Mouse (Mus musculus): ENCODE data around the gene Ajm1.

DNA sequence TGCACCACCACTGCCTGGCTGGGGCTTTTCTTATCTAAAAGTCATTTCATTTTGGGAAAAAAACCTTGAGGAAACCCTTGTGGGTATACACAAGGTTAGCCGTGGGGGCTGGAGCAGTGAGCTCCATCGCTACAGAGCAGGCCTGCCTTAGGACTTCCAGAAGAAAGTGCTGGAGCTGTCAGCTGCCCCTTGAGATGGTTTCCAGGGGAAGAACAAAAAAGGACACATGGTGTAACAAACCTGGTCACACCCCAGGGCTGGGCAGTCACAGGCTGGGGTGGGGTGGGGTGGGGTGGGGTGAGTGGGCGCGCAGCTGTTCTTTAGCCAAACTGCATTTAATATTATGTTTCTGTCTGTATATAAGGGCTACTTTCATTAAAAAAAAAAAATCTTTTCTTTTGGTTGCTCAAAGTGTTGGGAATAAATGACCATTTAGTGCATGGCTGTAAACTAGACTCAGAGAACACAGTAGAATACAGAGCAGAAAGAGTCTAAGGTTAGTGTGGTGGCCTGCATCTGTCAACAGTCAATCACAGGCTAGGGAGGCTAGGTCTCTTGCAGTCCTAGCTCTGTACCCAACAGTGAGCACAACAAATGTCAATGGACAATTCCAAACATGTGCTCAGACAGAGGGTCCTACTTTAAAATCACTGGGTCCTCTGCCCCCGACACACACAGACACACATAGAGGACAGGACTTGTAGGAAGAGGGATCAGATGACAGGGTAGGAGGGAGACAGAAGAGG, 15.4 kb upstream of the Ajm1 start:
- no peak for TF ChIP-seq CTCF (IDR thresholded peaks at IDR 0.05; ENCODE audit: control insufficient read depth, insufficient read depth, insufficient replicate concordance, low read depth, low read length)
- no peak for TF ChIP-seq POLR2A (IDR thresholded peaks at IDR 0.05; ENCODE audit: control insufficient read depth, low read depth, low read length)

Measured in testis, adult 2 months (tissue).